9 mouse cellular contexts compared by ENCODE assay signal in genomic region chr11:87638793-87639192, GRCm38 (mm10). TPM values are rescaled to one million over a fixed set of nuclear protein-coding genes. Genes with fewer than 3 reads are reported as not detected.
DNase-seq lines count a peak whose midpoint lies in the region; ATAC-seq and TF ChIP-seq lines count a peak whose summit lies in the region.
"Had no signal": no experiment of that assay in that cellular context is flagged by ENCODE, and none has a peak within 500 bp of the region (broad histone marks: within the 10 kb centered on the region; RNA-seq: fewer than 3 reads in every experiment).

No protein-coding gene starts in this region.

- TF ChIP-seq CTCF in ES-Bruce4 (IDR thresholded peaks at IDR 0.05; ENCODE audit: low read depth, low read length) = no peak

- peak overlapping the region; percentile 52 for H3K4me3 ChIP-seq in heart, embryonic 11.5 days (ENCODE audit: low read depth, low read length)
- peak overlapping the region; percentile 61 for H3K4me3 ChIP-seq in ES-Bruce4 (ENCODE audit: low read depth, low read length)
- peak overlapping the region; percentile 44 for H3K4me3 ChIP-seq in forebrain, embryonic 13.5 days
- peak overlapping the region; percentile 57 for H3K4me3 ChIP-seq in liver, embryonic 15.5 days (replicated peaks)

- H3K4me2 ChIP-seq in heart, embryonic 11.5 days = peak overlapping the region; percentile 76
- H3K4me2 ChIP-seq in forebrain, embryonic 13.5 days = peak overlapping the region; percentile 77
- peak overlapping the region; percentile 92 for H3K4me2 ChIP-seq in liver, embryonic 15.5 days

- ATAC-seq in heart, embryonic 11.5 days (replicated peaks; ENCODE audit: insufficient number of reproducible peaks, low FRiP score, low TSS enrichment) = no peak
- ATAC-seq in forebrain, embryonic 13.5 days = no peak
- peak; percentile 60 for ATAC-seq in liver, embryonic 15.5 days (ENCODE audit: insufficient read depth)
- no peak for ATAC-seq in activated CD4-positive, CD25-positive, alpha-beta regulatory T cell, adult 4 months

- H3K9ac ChIP-seq in heart, embryonic 11.5 days (ENCODE audit: low read depth, low read length) = peak overlapping the region; percentile 80
- H3K9ac ChIP-seq in ES-Bruce4 (ENCODE audit: low read depth, poor library complexity, severe bottlenecking) = peak overlapping the region; percentile 60; the same call in 1 of the 2 replicates
- H3K9ac ChIP-seq in forebrain, embryonic 13.5 days = peak overlapping the region; percentile 73
- peak overlapping the region; percentile 70 for H3K9ac ChIP-seq in liver, embryonic 15.5 days

- H3K27ac ChIP-seq in heart, embryonic 11.5 days (ENCODE audit: low read depth, low read length) = peak overlapping the region; percentile 64; the same call in 1 of the 2 replicates
- H3K27ac ChIP-seq in ES-Bruce4 (ENCODE audit: insufficient read depth, low read length) = no peak overlapping the region
- H3K27ac ChIP-seq in forebrain, embryonic 13.5 days = no peak overlapping the region
- H3K27ac ChIP-seq in liver, embryonic 15.5 days (replicated peaks) = peak overlapping the region; percentile 29; the same call in 1 of the 2 replicates

- H3K36me3 ChIP-seq in heart, embryonic 11.5 days (ENCODE audit: control insufficient read depth, insufficient read depth, low read length) = no peaks in the 10 kb centered on the region
- no peaks in the 10 kb centered on the region for H3K36me3 ChIP-seq in ES-Bruce4 (ENCODE audit: control insufficient read depth, insufficient read depth, low read length, poor library complexity, severe bottlenecking)
- 0 out of 2 replicates have a peak, but pooled peaks cover 5% of the 10 kb centered on the region for H3K36me3 ChIP-seq in forebrain, embryonic 13.5 days (ENCODE audit: poor library complexity, severe bottlenecking)
- no peaks in the 10 kb centered on the region for H3K36me3 ChIP-seq in liver, embryonic 15.5 days (replicated peaks)

- H3K27me3 ChIP-seq in heart, embryonic 11.5 days (ENCODE audit: control insufficient read depth, insufficient read depth, low read length) = no peaks in the 10 kb centered on the region
- H3K27me3 ChIP-seq in ES-Bruce4 (ENCODE audit: control insufficient read depth, insufficient read depth, low read length, poor library complexity, severe bottlenecking) = no peaks in the 10 kb centered on the region
- H3K27me3 ChIP-seq in forebrain, embryonic 13.5 days = no peaks in the 10 kb centered on the region
- no peaks in the 10 kb centered on the region for H3K27me3 ChIP-seq in liver, embryonic 15.5 days

- 17% methylated on average over 2 of the region's 2 CpGs for WGBS in heart, embryonic 11.5 days (ENCODE audit: insufficient replicate concordance)
- WGBS in forebrain, embryonic 13.5 days = 13% methylated on average over 2 of the region's 2 CpGs
- WGBS in liver, embryonic 15.5 days (ENCODE audit: insufficient replicate concordance) = 31% methylated on average over 2 of the region's 2 CpGs

- no peak for TF ChIP-seq EP300 in ES-Bruce4 (IDR thresholded peaks at IDR 0.05; ENCODE audit: insufficient read depth, low read depth, low read length)

- DNase-seq in heart, adult 9 months (ENCODE audit: low spot score in 2 of 2) = no peak
- no peak for DNase-seq in right cerebral cortex, postnatal 4 days
- DNase-seq in adrenal gland, adult 18-20 months (ENCODE audit: low spot score in 2 of 2) = no peak

- no peak for TF ChIP-seq POLR2A in ES-Bruce4 (IDR thresholded peaks at IDR 0.05; ENCODE audit: insufficient read depth, low read length)

- H3K9me3 ChIP-seq in heart, embryonic 11.5 days (replicated peaks; ENCODE audit: control insufficient read depth, low read length) = no peaks in the 10 kb centered on the region
- no peaks in the 10 kb centered on the region for H3K9me3 ChIP-seq in ES-Bruce4 (replicated peaks; ENCODE audit: control insufficient read depth, insufficient read depth, low read length, poor library complexity, severe bottlenecking)
- no peaks in the 10 kb centered on the region for H3K9me3 ChIP-seq in forebrain, embryonic 13.5 days (replicated peaks)
- H3K9me3 ChIP-seq in liver, embryonic 15.5 days (replicated peaks) = no peaks in the 10 kb centered on the region

- H3K4me1 ChIP-seq in heart, embryonic 11.5 days (ENCODE audit: control insufficient read depth, insufficient read depth, low read length) = 0 out of 2 replicates have a peak, but pooled peaks cover 3% of the 10 kb centered on the region
- no peaks in the 10 kb centered on the region for H3K4me1 ChIP-seq in ES-Bruce4 (ENCODE audit: control insufficient read depth, insufficient read depth, low read length)
- peaks cover 10% of the 10 kb centered on the region for H3K4me1 ChIP-seq in forebrain, embryonic 13.5 days
- peaks cover 12% of the 10 kb centered on the region for H3K4me1 ChIP-seq in liver, embryonic 15.5 days (replicated peaks)

RNA-seq across cellular contexts. Expression of gene Hsf5, which starts 21.8 kb away (rescaled TPM):
- polyA plus RNA-seq in heart, embryonic 11.5 days (2014; fragmentation: Nextera tagmentation; extraction: Ambion mirVana) = 0.11 and 0.18 TPM in 2 replicates
- polyA plus RNA-seq in ES-Bruce4 (2011; ENCODE audit: insufficient read depth, insufficient read length, low read depth, missing spikeins) = 1.5 and 1.6 TPM in 2 replicates
- 0.27 and 0.53 TPM in 2 replicates for polyA plus RNA-seq in forebrain, embryonic 13.5 days (2015; fragmentation: Nextera tagmentation; extraction: Ambion mirVana)
- not detected in 2 replicates for polyA plus RNA-seq in liver, embryonic 15.5 days (2015; fragmentation: Nextera tagmentation; extraction: Ambion mirVana)
- under 1 TPM in 1 of 2 experiments, not detected in 1; 0.11 TPM for polyA plus RNA-seq in activated CD4-positive, CD25-positive, alpha-beta regulatory T cell, adult 4 months (2017; shearing (Covaris generic))
- under 1 TPM; 0.06 to 0.07 TPM for total RNA-seq in adrenal gland, adult 18-20 months (2021)
- total RNA-seq: neutrophil, adult 5-6 weeks had no signal

RNA-seq across cellular contexts. Expression of gene Rnf43, which starts 23.7 kb away (rescaled TPM):
- polyA plus RNA-seq in heart, embryonic 11.5 days (2014; fragmentation: Nextera tagmentation; extraction: Ambion mirVana) = 0.54 and 0.96 TPM in 2 replicates
- 2.8 and 4.9 TPM in 2 replicates for polyA plus RNA-seq in ES-Bruce4 (2011; ENCODE audit: insufficient read depth, insufficient read length, low read depth, missing spikeins)
- polyA plus RNA-seq in forebrain, embryonic 13.5 days (2015; fragmentation: Nextera tagmentation; extraction: Ambion mirVana) = 0.70 and 1.5 TPM in 2 replicates
- 5.0 and 5.6 TPM in 2 replicates for polyA plus RNA-seq in liver, embryonic 15.5 days (2015; fragmentation: Nextera tagmentation; extraction: Ambion mirVana)
- polyA plus RNA-seq in activated CD4-positive, CD25-positive, alpha-beta regulatory T cell, adult 4 months (2017; shearing (Covaris generic)) = 10 to 100 TPM; 23.8 to 25.3 TPM
- 1 to 10 TPM; 4.7 to 5.1 TPM for total RNA-seq in adrenal gland, adult 18-20 months (2021)

RNA-seq across cellular contexts. Expression of gene Mtmr4, which starts 46.8 kb away (rescaled TPM):
- polyA plus RNA-seq in heart, embryonic 11.5 days (2014; fragmentation: Nextera tagmentation; extraction: Ambion mirVana) = 23.4 and 28.1 TPM in 2 replicates
- polyA plus RNA-seq in ES-Bruce4 (2011; ENCODE audit: insufficient read depth, insufficient read length, low read depth, missing spikeins) = 47.7 and 50.4 TPM in 2 replicates
- polyA plus RNA-seq in forebrain, embryonic 13.5 days (2015; fragmentation: Nextera tagmentation; extraction: Ambion mirVana) = 49.2 and 54.6 TPM in 2 replicates
- 9.7 and 11.0 TPM in 2 replicates for polyA plus RNA-seq in liver, embryonic 15.5 days (2015; fragmentation: Nextera tagmentation; extraction: Ambion mirVana)
- 10 to 100 TPM; 10.2 to 11.1 TPM for polyA plus RNA-seq in activated CD4-positive, CD25-positive, alpha-beta regulatory T cell, adult 4 months (2017; shearing (Covaris generic))
- total RNA-seq in adrenal gland, adult 18-20 months (2021) = 10 to 100 TPM; 25.6 to 29.7 TPM

Comparison
In these comparisons a context has a peak if more than half of its experiments do, and no peak if none do; other contexts are left out.
1. H3K27ac ChIP-seq: peak in heart, embryonic 11.5 days (single experiment) and liver, embryonic 15.5 days (single experiment); none in ES-Bruce4 (single experiment) and forebrain, embryonic 13.5 days (single experiment).
2. Peak in every context shown above with its lines, with median percentiles within 50 percentile points of each other: H3K4me2 ChIP-seq, H3K4me3 ChIP-seq and H3K9ac ChIP-seq.